Mouse (Mus musculus): ENCODE results near the gene Hcn1. TPM values are rescaled to one million over a fixed set of nuclear protein-coding genes. Genes with fewer than 3 reads are reported as not detected.

Gene Hcn1
- total and polyA plus RNA-seq, 3 experiments, result not detected

DNA sequence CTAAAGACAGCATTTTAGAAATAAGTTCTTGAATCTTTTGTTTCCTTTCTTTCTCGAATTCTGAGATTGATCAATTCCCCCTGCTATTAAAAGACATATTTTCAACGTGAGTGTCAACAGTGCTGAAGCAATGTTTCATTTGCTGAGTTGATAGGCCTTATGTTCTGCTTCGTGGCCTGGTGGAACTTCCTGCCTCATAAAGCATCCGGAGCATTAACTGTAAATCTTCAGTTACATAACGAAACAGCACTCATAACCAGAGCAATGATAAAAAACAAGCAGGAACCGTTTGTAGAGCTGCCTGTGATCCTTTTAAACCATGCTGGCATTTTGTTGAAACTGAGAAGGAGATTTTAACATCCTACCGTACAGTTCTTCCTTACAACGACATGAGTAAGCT lies 275.7 kb downstream of the Hcn1 start:
- Histone ChIP-seq H3K27ac (ENCODE audit: control insufficient read depth, low read depth, low read length) (no peak overlapping the region), H3K9me3 (replicated peaks; ENCODE audit: insufficient read depth, low read length) (no peaks in the 10 kb centered on the region), H3K9ac (ENCODE audit: control insufficient read depth, low read depth, low read length, poor library complexity, severe bottlenecking) (no peak overlapping the region), H3K36me3 (ENCODE audit: control insufficient read depth in 1 of 2, insufficient read depth in 2 of 2, low read length in 2 of 2) (no peaks in the 10 kb centered on the region), H3K79me2 (ENCODE audit: control insufficient read depth, insufficient read depth, low read length, poor library complexity) (no peaks in the 10 kb centered on the region), H3K4me3 (ENCODE audit: control insufficient read depth in 1 of 2, insufficient read depth in 1 of 2, low read depth in 2 of 2, low read length in 2 of 2) (no peak overlapping the region), H3K4me1 (ENCODE audit: control insufficient read depth in 1 of 2, insufficient read depth in 2 of 2, low read length in 2 of 2) (no peaks in the 10 kb centered on the region), H3K27me3 (ENCODE audit: control insufficient read depth in 1 of 2, insufficient read depth in 2 of 2, low read length in 2 of 2) (no peaks in the 10 kb centered on the region)
- DNase-seq (ENCODE audit: low read depth, low spot score), result no peak
- TF ChIP-seq RCOR1 (IDR thresholded peaks at IDR 0.05; ENCODE audit: low read depth, low read length), result no peak
- no peak for TF ChIP-seq NELFE (IDR thresholded peaks at IDR 0.05; ENCODE audit: low read depth, low read length)
- no peak for TF ChIP-seq ZMIZ1 (IDR thresholded peaks at IDR 0.05; ENCODE audit: low read depth, low read length)
- TF ChIP-seq ELF1 (IDR thresholded peaks at IDR 0.05; ENCODE audit: low read depth, low read length), result no peak
- no peak for TF ChIP-seq JUND (IDR thresholded peaks at IDR 0.05; ENCODE audit: low read depth, low read length)
- TF ChIP-seq USF2 (IDR thresholded peaks at IDR 0.05; ENCODE audit: borderline replicate concordance in 1 of 2, insufficient read depth in 1 of 2, low read depth in 1 of 2, low read length in 2 of 2), result no peak
- TF ChIP-seq SIN3A (IDR thresholded peaks at IDR 0.05; ENCODE audit: low read length), result no peak
- TF ChIP-seq UBTF (IDR thresholded peaks at IDR 0.05; ENCODE audit: borderline replicate concordance, insufficient read depth, low read depth, low read length), result no peak
- TF ChIP-seq HCFC1 (IDR thresholded peaks at IDR 0.05; ENCODE audit: low read depth, low read length), result no peak
- TF ChIP-seq MAZ (IDR thresholded peaks at IDR 0.05; ENCODE audit: low read depth, low read length), result no peak
- TF ChIP-seq POLR2A (IDR thresholded peaks at IDR 0.05; ENCODE audit: control insufficient read depth in 1 of 2, insufficient read depth in 1 of 2, low read depth in 1 of 2, low read length in 2 of 2, poor library complexity in 1 of 2), result no peak
- no peak for TF ChIP-seq CHD1 (IDR thresholded peaks at IDR 0.05; ENCODE audit: low read depth, low read length)

DNA sequence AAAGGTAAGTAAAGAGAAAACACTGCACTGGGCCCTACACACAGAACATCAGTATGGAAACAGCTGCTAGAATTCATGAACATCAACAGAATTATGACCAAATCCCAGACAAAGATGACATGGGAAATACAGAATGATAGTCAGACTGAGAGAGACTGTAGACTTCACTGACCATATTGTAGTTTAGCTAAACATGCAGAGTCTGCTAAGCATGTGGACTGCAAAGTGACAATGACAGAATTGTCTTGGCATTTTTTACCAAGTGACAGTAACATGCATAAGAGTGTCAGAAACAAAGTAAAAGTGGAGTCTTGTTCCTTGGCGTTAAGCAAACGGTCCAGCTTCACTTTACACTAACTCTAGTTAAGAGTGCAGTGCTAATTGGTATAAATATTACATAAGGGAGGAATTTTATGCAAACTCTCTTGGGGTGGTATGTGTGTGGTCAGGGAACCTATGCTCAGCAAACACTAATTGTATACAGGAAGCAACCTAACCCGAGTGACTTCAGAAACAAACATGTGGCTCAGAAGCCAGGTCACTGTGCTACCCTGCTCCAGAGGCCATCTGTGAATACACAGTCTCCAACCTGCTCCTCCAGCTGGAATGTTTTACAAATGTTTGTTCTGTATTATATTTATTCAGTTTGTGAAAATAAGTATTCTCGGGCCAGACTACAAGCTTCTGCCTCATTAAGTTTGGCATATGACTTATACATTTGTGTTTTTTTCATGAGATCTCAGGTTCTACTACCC lies 278.5 kb downstream of the Hcn1 start:
- Histone ChIP-seq H3K9ac (ENCODE audit: control insufficient read depth, low read depth, low read length, poor library complexity, severe bottlenecking) (no peak overlapping the region), H3K79me2 (ENCODE audit: control insufficient read depth, insufficient read depth, low read length, poor library complexity) (no peaks in the 10 kb centered on the region)
- DNase-seq (ENCODE audit: low read depth, low spot score), result no peak

DNA sequence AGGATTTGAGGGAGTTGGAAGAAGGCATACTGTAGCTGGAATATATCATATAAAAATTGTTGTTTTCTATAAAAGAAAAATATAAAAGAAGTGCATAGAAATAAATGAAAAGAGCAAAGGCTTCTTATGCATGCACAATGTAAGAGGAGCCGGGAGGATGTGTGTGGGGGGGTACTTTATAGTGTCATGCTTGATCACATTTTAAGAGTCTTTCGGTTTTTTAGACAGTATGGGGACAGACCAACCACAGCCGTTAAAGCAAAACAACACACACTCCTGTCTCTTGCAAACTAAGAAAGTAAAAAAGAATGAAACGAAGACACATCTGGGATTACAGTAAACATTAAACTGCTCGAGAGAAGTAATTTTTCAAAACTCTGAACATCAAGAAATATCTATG lies 290.0 kb downstream of the Hcn1 start:
- H3K27ac ChIP-seq (ENCODE audit: control insufficient read depth, low read depth, low read length), result no peak overlapping the region
- no peak overlapping the region for H3K4me3 ChIP-seq (ENCODE audit: control insufficient read depth in 1 of 2, insufficient read depth in 1 of 2, low read depth in 2 of 2, low read length in 2 of 2)
- H3K9ac ChIP-seq (ENCODE audit: control insufficient read depth, low read depth, low read length, poor library complexity, severe bottlenecking), result no peak overlapping the region
- H3K4me1 ChIP-seq (ENCODE audit: control insufficient read depth in 1 of 2, insufficient read depth in 2 of 2, low read length in 2 of 2), result no peaks in the 10 kb centered on the region
- no peaks in the 10 kb centered on the region for H3K79me2 ChIP-seq (ENCODE audit: control insufficient read depth, insufficient read depth, low read length, poor library complexity)
- no peaks in the 10 kb centered on the region for H3K27me3 ChIP-seq (ENCODE audit: control insufficient read depth in 1 of 2, insufficient read depth in 2 of 2, low read length in 2 of 2)
- no peaks in the 10 kb centered on the region for H3K9me3 ChIP-seq (replicated peaks; ENCODE audit: insufficient read depth, low read length)
- no peak for DNase-seq (ENCODE audit: low read depth, low spot score)
- no peak for TF ChIP-seq NELFE (IDR thresholded peaks at IDR 0.05; ENCODE audit: low read depth, low read length)
- H3K36me3 ChIP-seq (ENCODE audit: control insufficient read depth in 1 of 2, insufficient read depth in 2 of 2, low read length in 2 of 2), result no peaks in the 10 kb centered on the region

More for the DNA sequence above, 278.5 kb downstream of the Hcn1 start:
- no peak overlapping the region for H3K27ac ChIP-seq (ENCODE audit: control insufficient read depth, low read depth, low read length)
- no peak for TF ChIP-seq SMC3 (IDR thresholded peaks at IDR 0.05; ENCODE audit: low read depth, low read length)
- TF ChIP-seq NELFE (IDR thresholded peaks at IDR 0.05; ENCODE audit: low read depth, low read length), result no peak
- no peaks in the 10 kb centered on the region for H3K36me3 ChIP-seq (ENCODE audit: control insufficient read depth in 1 of 2, insufficient read depth in 2 of 2, low read length in 2 of 2)
- no peaks in the 10 kb centered on the region for H3K4me1 ChIP-seq (ENCODE audit: control insufficient read depth in 1 of 2, insufficient read depth in 2 of 2, low read length in 2 of 2)
- H3K9me3 ChIP-seq (replicated peaks; ENCODE audit: insufficient read depth, low read length), result no peaks in the 10 kb centered on the region
- no peaks in the 10 kb centered on the region for H3K27me3 ChIP-seq (ENCODE audit: control insufficient read depth in 1 of 2, insufficient read depth in 2 of 2, low read length in 2 of 2)
- no peak overlapping the region for H3K4me3 ChIP-seq (ENCODE audit: control insufficient read depth in 1 of 2, insufficient read depth in 1 of 2, low read depth in 2 of 2, low read length in 2 of 2)
